Mouse (Mus musculus) erythroblast, embryonic 14.5 days (primary cell): ENCODE data around the gene Morc1.

ENCODE experiments used
- GATA1 ChIP-seq: IDR thresholded peaks from 2 replicates; pipeline ENCODE4 v1.6.1; 2012; ENCODE audit warnings: low read length, inconsistent platforms, mixed read lengths
- TAL1 ChIP-seq: IDR thresholded peaks from 3 replicates; pipeline ENCODE4 v1.6.1; 2012; ENCODE audit warnings: low read length, inconsistent platforms, mixed read lengths

DNA sequence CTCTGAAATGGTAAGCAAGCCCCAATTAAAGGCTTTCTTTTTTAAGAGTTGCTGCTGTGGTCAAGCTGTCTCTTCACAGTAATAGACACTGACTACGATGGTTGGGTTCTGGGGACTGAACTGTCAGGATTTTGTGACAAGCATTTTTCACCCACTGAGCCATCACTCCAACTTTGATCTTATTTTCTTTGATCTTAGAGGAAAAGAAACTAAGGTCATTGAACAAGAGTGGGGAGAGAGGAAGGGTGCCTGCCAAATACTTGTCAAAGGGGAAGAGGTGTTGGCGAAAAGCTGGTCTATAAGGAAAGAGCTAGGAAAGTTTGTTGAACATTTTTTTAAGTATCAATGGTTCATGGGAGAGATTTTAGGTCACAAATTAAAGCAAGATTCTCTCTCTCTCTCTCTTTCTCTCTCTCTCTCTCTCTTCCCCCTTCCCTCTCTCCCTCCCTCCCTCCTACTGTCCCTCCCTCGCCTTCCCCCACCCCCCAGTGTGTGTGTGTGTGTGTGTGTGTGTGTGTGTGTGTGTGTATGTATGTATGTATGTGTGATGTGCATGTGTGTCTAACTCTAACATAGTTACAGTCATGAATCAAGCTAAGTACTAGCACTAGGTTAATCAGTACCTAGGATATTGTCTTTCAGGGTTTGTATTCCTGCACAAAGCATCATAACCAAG, 47.3 kb upstream of the Morc1 start:
- TF ChIP-seq GATA1 (no peak), TAL1 (no peak)
